Mouse (Mus musculus): ENCODE data around the gene Htt. TPM values are rescaled to one million over a fixed set of nuclear protein-coding genes. Genes with fewer than 3 reads are reported as not detected.
"Not testable (repeated sequence)": the region's sequence is repeated elsewhere in the genome, so short reads cannot be mapped to it uniquely, and the experiment has no call there.

Htt gene
- polyA plus RNA-seq, 1 experiment from 2014 or later: 16.8 TPM

DNA sequence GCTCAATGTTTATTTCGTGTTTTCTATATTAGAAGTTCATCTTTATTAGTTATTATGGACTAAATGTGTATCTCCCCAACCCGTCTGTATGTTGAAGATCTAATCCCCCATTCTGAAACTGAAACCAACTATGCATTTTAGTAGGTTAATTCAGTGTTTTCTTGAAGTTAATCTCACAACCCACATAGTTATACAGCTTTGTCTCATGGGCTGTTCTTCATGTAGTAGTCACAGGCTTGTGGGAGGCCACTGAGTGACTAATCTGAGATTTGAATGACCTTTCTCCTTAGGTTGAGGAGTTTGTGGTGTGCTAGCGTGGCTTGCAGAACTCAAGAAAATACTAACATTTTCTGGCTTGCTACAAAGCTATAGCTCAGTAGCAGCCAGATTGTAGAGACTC, 23.5 kb downstream of the Htt start:
- Histone ChIP-seq H3K9ac (no peak overlapping the region), H3K27me3 (replicated peaks) (no peaks in the 10 kb centered on the region), H3K9me3 (no peaks in the 10 kb centered on the region), H3K27ac (no peak overlapping the region), H3K4me2 (replicated peaks) (no peak overlapping the region), H3K4me1 (no peaks in the 10 kb centered on the region), H3K4me3 (no peak overlapping the region), H3K36me3 (peaks cover 29% of the 10 kb centered on the region)
- no peak for ATAC-seq (ENCODE audit: low FRiP score, low read depth)
- WGBS: 96% methylated on average over 3 of the region's 3 CpGs

DNA sequence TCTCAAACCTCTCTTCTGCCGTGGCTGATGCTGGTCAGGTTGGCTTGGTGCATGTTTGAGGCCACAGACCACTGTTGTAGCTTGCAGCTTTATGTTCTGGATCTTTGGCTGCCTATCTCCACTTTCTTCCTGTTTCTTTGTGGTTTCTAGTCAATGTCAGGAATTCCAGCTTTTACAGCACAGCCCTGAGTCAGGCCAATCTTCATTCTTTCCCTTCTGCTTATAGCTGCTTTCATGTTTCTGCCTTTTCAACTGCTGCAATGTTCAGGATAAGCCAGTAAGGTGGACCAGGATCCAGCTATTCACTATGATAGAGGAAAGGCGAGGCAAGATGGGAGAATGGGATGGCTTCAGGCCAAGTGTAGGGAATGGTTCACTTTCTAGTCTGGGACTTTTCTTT, 29.6 kb downstream of the Htt start:
- Histone ChIP-seq H3K9ac (no peak overlapping the region), H3K4me3 (no peak overlapping the region), H3K4me1 (no peaks in the 10 kb centered on the region), H3K9me3 (no peaks in the 10 kb centered on the region), H3K4me2 (replicated peaks) (no peak overlapping the region), H3K27me3 (replicated peaks) (no peaks in the 10 kb centered on the region), H3K27ac (no peak overlapping the region), H3K36me3 (peaks cover 37% of the 10 kb centered on the region)
- no peak for ATAC-seq (ENCODE audit: low FRiP score, low read depth)
- 82% methylated on average over 2 of the region's 2 CpGs for WGBS

DNA sequence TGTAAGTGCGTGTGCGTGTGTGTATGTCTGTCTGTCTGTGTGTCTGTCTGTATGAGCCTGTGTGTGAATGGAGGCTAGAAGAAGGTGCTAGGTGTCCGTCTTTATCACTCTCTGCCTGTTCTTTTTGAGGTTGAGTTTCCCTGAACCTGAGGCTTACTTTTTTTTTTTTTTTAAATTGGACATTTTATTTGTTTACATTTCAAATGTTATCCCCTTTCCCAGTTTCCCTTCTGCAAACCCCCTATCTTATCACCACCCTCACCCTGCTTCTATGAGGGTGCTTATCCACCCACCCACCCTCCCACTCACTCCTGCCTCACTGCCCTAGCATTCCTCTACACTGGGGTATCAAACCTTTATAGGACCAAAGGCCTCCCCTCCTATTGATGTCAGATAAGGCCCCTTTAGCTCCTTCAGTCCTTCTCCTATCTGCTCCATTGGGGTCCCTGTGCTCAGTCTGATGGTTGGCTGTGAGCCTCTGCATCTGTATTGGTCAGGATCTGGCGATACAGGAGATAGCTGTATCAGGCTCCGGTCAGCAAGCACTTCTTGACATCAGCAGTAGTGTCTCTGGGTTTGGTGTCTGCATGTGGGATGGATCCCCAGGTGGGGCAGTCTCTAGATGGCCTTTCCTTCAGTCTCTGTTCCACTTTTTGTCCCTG, 38.9 kb downstream of the Htt start:
- no peaks in the 10 kb centered on the region for H3K27me3 ChIP-seq (replicated peaks)
- no peaks in the 10 kb centered on the region for H3K9me3 ChIP-seq
- ATAC-seq (ENCODE audit: low FRiP score, low read depth): no peak
- H3K36me3 ChIP-seq: peaks cover 45% of the 10 kb centered on the region
- 98% methylated on average over 5 of the region's 5 CpGs for WGBS
- no peak overlapping the region for H3K27ac ChIP-seq
- no peaks in the 10 kb centered on the region for H3K4me1 ChIP-seq
- no peak overlapping the region for H3K9ac ChIP-seq
- H3K4me2 ChIP-seq (replicated peaks): no peak overlapping the region
- H3K4me3 ChIP-seq: no peak overlapping the region

DNA sequence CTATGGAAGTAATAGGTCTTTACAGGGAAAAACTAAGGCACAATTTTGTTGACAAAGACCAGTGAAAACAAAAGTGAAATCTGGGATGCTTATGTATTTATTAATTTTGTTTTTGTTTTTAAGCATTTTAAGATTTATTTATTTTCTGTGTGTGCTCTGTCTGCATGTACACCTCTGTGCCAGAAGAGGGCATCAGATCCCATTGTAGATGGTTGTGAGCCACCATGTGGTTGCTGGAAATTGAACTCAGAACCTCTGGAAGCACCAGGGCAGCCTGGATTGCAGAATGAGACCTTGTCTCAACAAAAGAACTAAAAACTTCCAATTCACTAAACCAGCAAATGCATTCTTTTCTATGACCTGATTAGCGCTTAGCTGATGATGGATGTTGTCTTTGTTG, 44.5 kb downstream of the Htt start:
- H3K9me3 ChIP-seq: no peaks in the 10 kb centered on the region
- 94% methylated on average over 1 of the region's 1 CpGs for WGBS
- no peak overlapping the region for H3K4me2 ChIP-seq (replicated peaks)
- peaks cover 39% of the 10 kb centered on the region for H3K36me3 ChIP-seq
- no peak overlapping the region for H3K27ac ChIP-seq
- no peaks in the 10 kb centered on the region for H3K27me3 ChIP-seq (replicated peaks)
- no peak overlapping the region for H3K4me3 ChIP-seq
- H3K4me1 ChIP-seq: no peaks in the 10 kb centered on the region
- no peak for ATAC-seq (ENCODE audit: low FRiP score, low read depth)
- H3K9ac ChIP-seq: no peak overlapping the region

DNA sequence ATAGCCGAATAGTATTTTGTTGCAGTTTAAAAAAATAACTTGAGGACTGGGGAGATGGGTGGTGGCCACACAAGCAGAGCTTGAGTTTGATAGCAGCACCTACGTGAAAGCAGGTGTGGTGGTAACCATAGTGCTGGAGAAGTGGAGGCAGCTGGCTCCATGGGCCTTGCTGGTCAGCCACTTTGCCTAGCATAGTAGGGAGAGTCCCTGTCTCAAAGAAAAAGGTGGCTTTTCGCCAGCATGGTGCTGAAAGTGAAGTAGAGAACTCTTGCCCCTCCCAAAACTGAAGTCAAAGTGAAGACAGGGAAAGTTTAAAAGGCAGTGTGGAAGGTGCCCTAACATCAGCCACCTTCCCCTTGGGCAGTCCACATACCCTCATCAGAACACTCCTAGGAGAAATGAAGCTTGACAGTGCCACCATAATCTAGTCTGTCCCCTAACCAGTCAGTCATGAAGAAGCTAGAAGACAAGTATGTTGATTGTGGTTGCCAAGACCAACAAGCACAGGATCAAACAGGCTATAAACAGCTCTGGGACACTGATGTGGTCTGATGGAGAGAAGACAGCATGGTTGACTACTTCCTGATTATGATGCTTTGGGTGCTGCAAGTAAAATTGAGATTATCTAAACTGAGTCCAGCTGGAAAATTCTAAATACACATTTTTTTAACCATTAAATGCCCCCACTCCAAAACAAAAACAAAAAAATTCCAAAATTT, 61.0 kb downstream of the Htt start:
- Histone ChIP-seq H3K36me3 (peaks cover 48% of the 10 kb centered on the region), H3K27ac (no peak overlapping the region), H3K4me3 (no peak overlapping the region), H3K9ac (no peak overlapping the region), H3K4me2 (replicated peaks) (no peak overlapping the region), H3K27me3 (replicated peaks) (no peaks in the 10 kb centered on the region), H3K4me1 (no peaks in the 10 kb centered on the region), H3K9me3 (no peaks in the 10 kb centered on the region)
- no peak for ATAC-seq (ENCODE audit: low FRiP score, low read depth)
- 95% methylated on average over 3 of the region's 3 CpGs for WGBS

DNA sequence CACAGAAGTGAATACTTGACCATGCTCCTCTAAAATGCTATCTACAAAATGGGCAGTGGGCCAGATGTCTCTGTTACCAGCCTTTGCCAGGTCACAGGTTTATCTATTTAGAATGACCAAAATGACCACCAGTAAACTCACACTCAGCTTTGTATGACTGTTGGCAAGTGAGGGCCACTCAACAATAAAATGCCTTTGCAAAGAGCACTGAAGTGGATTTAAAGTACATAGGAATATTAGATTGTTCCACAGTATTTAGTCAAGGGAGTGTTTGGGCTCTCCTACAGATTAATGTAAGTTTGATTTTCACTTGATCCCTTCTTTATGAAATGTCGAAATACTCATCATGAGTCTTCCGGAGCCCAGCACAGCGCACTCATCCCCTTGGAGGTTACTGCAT, 92.5 kb downstream of the Htt start:
- Histone ChIP-seq H3K4me1 (no peaks in the 10 kb centered on the region), H3K27me3 (replicated peaks) (no peaks in the 10 kb centered on the region), H3K9ac (no peak overlapping the region), H3K9me3 (no peaks in the 10 kb centered on the region), H3K4me2 (replicated peaks) (no peak overlapping the region), H3K27ac (no peak overlapping the region), H3K4me3 (no peak overlapping the region), H3K36me3 (peaks cover 45% of the 10 kb centered on the region)
- WGBS: 97% methylated on average over 3 of the region's 3 CpGs
- no peak for ATAC-seq (ENCODE audit: low FRiP score, low read depth)

DNA sequence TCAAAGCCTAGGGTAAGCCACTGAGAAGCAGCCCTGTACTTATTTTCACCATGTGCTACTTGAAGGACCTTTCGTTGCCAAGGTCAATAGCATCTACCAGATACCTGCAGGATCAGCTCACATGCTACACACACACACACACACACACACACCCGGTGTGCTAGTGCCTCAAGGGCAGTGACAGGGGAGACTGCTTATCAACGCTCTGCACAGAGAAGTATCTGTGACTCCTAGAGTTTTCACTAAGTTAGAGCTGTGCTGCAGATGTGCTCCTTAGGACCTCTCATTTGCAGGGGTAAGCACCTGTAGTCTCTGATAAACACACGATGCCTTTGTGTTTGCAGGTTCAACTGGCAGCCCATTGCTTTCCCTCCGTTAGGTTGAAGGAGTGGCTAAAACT, 103.8 kb downstream of the Htt start:
- Histone ChIP-seq H3K27me3 (replicated peaks) (no peaks in the 10 kb centered on the region), H3K9me3 (no peaks in the 10 kb centered on the region), H3K4me2 (replicated peaks) (no peak overlapping the region), H3K4me3 (no peak overlapping the region), H3K4me1 (no peaks in the 10 kb centered on the region), H3K9ac (no peak overlapping the region), H3K36me3 (peaks cover 52% of the 10 kb centered on the region), H3K27ac (no peak overlapping the region)
- ATAC-seq (ENCODE audit: low FRiP score, low read depth): no peak
- WGBS: 97% methylated on average over 5 of the region's 5 CpGs

DNA sequence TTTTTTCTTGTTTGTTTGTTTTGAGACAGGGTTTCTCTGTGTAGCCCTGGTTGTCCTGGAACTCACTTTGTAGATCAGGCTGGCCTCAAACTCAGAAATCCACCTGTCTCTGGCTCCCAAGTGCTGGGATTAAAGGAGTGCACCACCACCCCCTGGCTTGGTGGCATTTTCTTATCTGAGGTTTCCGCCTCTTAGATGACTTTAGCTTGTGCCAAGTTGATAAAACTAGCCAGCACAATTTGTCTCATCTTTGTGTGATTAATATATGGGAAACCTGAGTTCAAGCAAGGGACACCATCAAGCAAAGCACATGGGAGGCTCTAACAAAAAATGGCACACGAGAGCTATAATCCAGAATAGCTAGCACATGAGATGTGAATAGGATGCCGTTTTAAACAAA, 118.8 kb downstream of the Htt start:
- H3K4me2 ChIP-seq (replicated peaks); H3K9me3 ChIP-seq; H3K27me3 ChIP-seq (replicated peaks); H3K9ac ChIP-seq; H3K27ac ChIP-seq; H3K4me3 ChIP-seq; ATAC-seq (ENCODE audit: low FRiP score, low read depth); H3K4me1 ChIP-seq: not testable (repeated sequence)
- H3K36me3 ChIP-seq: peaks cover 80% of the 10 kb centered on the region
- WGBS: 97% methylated on average over 3 of the region's 3 CpGs

DNA sequence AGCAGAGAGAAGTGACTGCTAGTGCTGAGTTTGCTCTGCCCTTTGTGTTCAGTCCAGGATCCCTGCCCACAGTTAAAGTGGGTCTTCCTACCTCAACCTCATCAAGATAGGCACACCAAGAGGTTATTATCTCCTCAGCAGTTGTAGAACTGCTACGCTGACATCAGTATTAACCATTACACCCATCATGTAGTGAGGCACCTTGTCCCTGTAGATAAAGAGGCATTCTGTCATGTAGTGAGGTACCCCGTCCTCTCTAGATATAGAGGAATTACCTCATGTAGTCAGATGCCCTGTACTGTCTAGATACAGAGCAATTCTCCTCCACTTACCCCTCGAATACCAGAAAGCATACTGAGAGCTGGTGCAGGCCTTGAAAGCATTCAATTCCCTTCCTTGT, 119.5 kb downstream of the Htt start:
- H3K9ac ChIP-seq: no peak overlapping the region
- peaks cover 76% of the 10 kb centered on the region for H3K36me3 ChIP-seq
- ATAC-seq (ENCODE audit: low FRiP score, low read depth): no peak
- H3K4me2 ChIP-seq (replicated peaks): no peak overlapping the region
- WGBS: 94% methylated on average over 3 of the region's 3 CpGs
- no peak overlapping the region for H3K4me3 ChIP-seq
- H3K27ac ChIP-seq: no peak overlapping the region
- no peaks in the 10 kb centered on the region for H3K9me3 ChIP-seq
- no peaks in the 10 kb centered on the region for H3K27me3 ChIP-seq (replicated peaks)
- H3K4me1 ChIP-seq: no peaks in the 10 kb centered on the region

DNA sequence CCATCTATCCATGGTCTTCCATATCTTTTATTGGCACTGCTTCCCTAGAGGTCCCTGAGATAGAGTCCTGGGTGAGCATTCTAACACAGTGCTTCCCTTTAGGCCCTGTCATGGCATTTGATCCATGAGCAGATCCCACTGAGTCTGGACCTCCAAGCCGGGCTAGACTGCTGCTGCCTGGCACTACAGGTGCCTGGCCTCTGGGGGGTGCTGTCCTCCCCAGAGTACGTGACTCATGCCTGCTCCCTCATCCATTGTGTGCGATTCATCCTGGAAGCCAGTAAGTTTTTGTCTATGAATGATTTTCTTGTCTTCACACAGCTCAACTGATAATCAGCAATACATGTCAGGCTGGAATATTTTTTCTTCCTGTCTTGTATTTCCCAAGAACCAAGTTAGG, 123.7 kb downstream of the Htt start:
- Histone ChIP-seq H3K27ac (no peak overlapping the region), H3K36me3 (peaks cover 73% of the 10 kb centered on the region), H3K9ac (no peak overlapping the region), H3K4me2 (replicated peaks) (no peak overlapping the region), H3K27me3 (replicated peaks) (no peaks in the 10 kb centered on the region), H3K4me1 (no peaks in the 10 kb centered on the region), H3K9me3 (no peaks in the 10 kb centered on the region), H3K4me3 (no peak overlapping the region)
- no peak for ATAC-seq (ENCODE audit: low FRiP score, low read depth)
- 77% methylated on average over 3 of the region's 3 CpGs for WGBS

DNA sequence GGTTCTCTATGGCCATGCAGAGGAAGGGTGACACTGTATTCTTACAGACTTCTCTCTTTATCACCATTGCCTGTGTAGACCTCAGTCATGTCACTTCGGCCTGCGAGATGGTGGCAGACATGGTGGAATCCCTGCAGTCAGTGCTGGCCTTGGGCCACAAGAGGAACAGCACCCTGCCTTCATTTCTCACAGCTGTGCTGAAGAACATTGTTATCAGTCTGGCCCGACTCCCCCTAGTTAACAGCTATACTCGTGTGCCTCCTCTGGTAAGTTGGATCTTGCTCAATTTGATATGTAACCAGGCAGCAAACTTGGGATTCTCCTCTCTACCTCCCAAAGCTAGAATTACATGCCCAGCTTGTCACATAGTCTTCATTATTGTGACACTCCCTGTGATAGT, 127.7 kb downstream of the Htt start:
- H3K4me3 ChIP-seq: no peak overlapping the region
- H3K9me3 ChIP-seq: no peaks in the 10 kb centered on the region
- no peak overlapping the region for H3K9ac ChIP-seq
- no peak for ATAC-seq (ENCODE audit: low FRiP score, low read depth)
- H3K36me3 ChIP-seq: peaks cover 80% of the 10 kb centered on the region
- H3K4me1 ChIP-seq: no peaks in the 10 kb centered on the region
- no peak overlapping the region for H3K27ac ChIP-seq
- WGBS: 92% methylated on average over 4 of the region's 4 CpGs
- no peak overlapping the region for H3K4me2 ChIP-seq (replicated peaks)
- H3K27me3 ChIP-seq (replicated peaks): no peaks in the 10 kb centered on the region

DNA sequence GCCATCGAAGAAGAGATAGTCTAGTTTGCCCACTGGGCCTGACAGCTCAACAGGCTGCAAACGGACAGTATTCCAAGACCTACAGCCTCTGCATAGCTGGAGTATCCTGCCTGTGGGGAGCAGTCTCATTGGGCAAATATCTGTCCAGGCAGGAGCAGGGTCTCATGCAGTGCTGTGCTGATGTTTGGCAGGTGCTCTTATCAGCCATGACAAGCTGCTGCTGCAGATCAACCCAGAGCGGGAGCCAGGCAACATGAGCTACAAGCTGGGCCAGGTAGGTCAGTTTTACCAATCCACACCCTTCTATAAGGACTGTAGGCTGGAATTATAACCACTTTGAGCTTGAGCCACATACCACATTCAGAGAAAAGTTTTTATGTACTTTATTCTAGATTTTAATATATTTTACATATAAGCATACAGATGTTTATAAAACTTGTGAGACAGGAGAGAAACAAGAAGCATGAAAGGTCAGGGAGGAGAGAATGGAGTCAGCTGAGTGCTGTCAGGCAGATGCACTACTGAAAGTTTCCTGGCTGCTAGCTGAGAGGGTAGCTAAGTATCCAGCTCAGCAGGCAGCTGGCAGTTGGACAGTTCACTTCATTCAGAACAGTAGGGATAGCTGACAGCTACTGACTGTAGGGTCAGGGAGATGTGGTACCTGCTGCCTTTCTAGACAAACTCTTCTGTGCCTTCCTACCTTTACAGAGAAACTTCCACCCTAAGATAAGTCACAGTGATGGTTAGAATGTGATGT, 135.3 kb downstream of the Htt start:
- Histone ChIP-seq H3K27me3 (replicated peaks) (no peaks in the 10 kb centered on the region), H3K4me2 (replicated peaks) (no peak overlapping the region), H3K27ac (no peak overlapping the region), H3K4me3 (no peak overlapping the region), H3K9ac (no peak overlapping the region), H3K4me1 (no peaks in the 10 kb centered on the region), H3K9me3 (no peaks in the 10 kb centered on the region), H3K36me3 (peaks cover 80% of the 10 kb centered on the region)
- ATAC-seq (ENCODE audit: low FRiP score, low read depth): no peak
- 89% methylated on average over 3 of the region's 3 CpGs for WGBS
